Mouse (Mus musculus): ENCODE measurements around the gene Gm31371. TPM values are rescaled to one million over a fixed set of nuclear protein-coding genes. Genes with fewer than 3 reads are reported as not detected.

The Gm31371 gene
- not detected for polyA plus RNA-seq (2017; shearing (Covaris generic))

GRCm38 (mm10) chr8:19903092-19903491 is at the start of gene Gm31371:
Gene Gm31371, plus strand, starts transcription at chr8:19903392.

Other genes starting within 250 kb of the Gm31371 start
- not detected for gene 4930467E23Rik, start 173.8 kb upstream of the Gm31371 start, polyA plus RNA-seq (2017; shearing (Covaris generic))

Measured in effector memory CD4-positive, alpha-beta T cell, adult 7 months (primary cell).